Mouse (Mus musculus) neural tube, embryonic 14.5 days (tissue): ENCODE measurements at regions not wholly inside any gene's neighbourhood (a gene's known extent, or its start where the extent isn't known, plus 50 kb on each side); places are given as distances from the start of the nearest gene placed in this dataset.

ENCODE experiments used
- ATAC-seq: fragments of 200-750 bp; cut with Nextera tagmentation; 2 replicates; pipeline ENCODE4 v1.8.0; 2017; ENCODE audit warnings: low read depth, mild to moderate bottlenecking, moderate TSS enrichment, moderate library complexity
- H3K27ac ChIP-seq: fragments of 300-500 bp; sonication (generic); 2 replicates; pipeline ENCODE4 v1.5.1; 2014; ENCODE audit warnings: low read depth, mild to moderate bottlenecking, control low read depth, low read length, moderate library complexity, mixed read lengths
- H3K27me3 ChIP-seq: fragments of 300-500 bp; sonication (generic); 2 replicates; pipeline ENCODE4 v1.6.1; 2014; ENCODE audit warnings: low read length; ENCODE audit not compliant: control insufficient read depth, insufficient read depth
- H3K36me3 ChIP-seq: fragments of 300-500 bp; sonication (generic); 2 replicates; pipeline ENCODE4 v1.6.1; 2014; ENCODE audit warnings: low read length, mixed read lengths; ENCODE audit not compliant: control insufficient read depth, insufficient read depth
- H3K4me1 ChIP-seq: fragments of 300-500 bp; sonication (generic); 2 replicates; pipeline ENCODE4 v1.6.1; 2014; ENCODE audit warnings: low read length; ENCODE audit not compliant: control insufficient read depth, insufficient read depth
- H3K4me2 ChIP-seq: fragments of 300-500 bp; sonication (generic); 2 replicates; pipeline ENCODE4 v1.6.1; 2014; ENCODE audit warnings: mild to moderate bottlenecking, low read depth, low read length, control low read depth
- H3K4me3 ChIP-seq: fragments of 300-500 bp; sonication (generic); 2 replicates; pipeline ENCODE4 v1.5.1; 2014; ENCODE audit warnings: low read depth, low read length, control low read depth, mixed read lengths
- H3K9ac ChIP-seq: fragments of 300-500 bp; sonication (generic); replicated peaks from 2 replicates; pipeline ENCODE4 v1.6.1; 2014; ENCODE audit warnings: low read depth, mild to moderate bottlenecking, control low read depth, low read length, mixed read lengths
- H3K9me3 ChIP-seq: fragments of 300-500 bp; sonication (generic); 2 replicates; pipeline ENCODE4 v1.6.1; 2016; ENCODE audit warnings: low read length; ENCODE audit not compliant: control insufficient read depth
- WGBS: fragments of 180-500 bp; shearing (Covaris S2); extraction: QIAGEN DNeasy Blood & Tissue Kit; methylation state at CpG from one replicate; pipeline ENCODE4 v1.1.7; 2014; 5-methylcytosine and 5-hydroxymethylcytosine counted together

DNA sequence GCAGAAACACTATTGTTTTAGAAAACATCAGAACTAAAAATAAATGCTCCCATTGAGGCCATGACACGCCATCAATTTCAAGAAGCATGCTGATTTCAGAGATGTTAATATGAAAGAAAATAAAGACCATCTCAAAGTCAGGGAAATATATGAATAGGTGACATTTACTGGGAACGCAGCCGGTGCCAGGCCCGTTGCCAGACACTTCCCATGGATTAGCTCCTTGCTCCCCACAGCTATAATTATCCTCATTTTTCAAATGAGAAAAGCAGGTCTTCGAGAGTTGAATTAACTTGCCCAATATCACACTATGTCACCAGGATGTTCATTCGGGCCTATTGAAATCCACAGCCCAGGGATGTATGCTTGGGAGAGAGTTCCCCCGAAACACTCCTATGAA is 165.2 kb upstream of the Rgma start:
- no peaks in the 10 kb centered on the region for H3K27me3 ChIP-seq
- no peak overlapping the region for H3K4me3 ChIP-seq
- ATAC-seq = no peak
- H3K4me2 ChIP-seq = no peak overlapping the region
- peaks cover 5% of the 10 kb centered on the region; the same call in 1 of the 2 replicates for H3K4me1 ChIP-seq
- H3K36me3 ChIP-seq = no peaks in the 10 kb centered on the region
- no peaks in the 10 kb centered on the region for H3K9me3 ChIP-seq
- 46% methylated on average over 7 of the region's 7 CpGs for WGBS
- no peak overlapping the region for H3K9ac ChIP-seq
- 0 out of 2 replicates have a peak overlapping the region, but pooled peaks have one; percentile 28 for H3K27ac ChIP-seq

DNA sequence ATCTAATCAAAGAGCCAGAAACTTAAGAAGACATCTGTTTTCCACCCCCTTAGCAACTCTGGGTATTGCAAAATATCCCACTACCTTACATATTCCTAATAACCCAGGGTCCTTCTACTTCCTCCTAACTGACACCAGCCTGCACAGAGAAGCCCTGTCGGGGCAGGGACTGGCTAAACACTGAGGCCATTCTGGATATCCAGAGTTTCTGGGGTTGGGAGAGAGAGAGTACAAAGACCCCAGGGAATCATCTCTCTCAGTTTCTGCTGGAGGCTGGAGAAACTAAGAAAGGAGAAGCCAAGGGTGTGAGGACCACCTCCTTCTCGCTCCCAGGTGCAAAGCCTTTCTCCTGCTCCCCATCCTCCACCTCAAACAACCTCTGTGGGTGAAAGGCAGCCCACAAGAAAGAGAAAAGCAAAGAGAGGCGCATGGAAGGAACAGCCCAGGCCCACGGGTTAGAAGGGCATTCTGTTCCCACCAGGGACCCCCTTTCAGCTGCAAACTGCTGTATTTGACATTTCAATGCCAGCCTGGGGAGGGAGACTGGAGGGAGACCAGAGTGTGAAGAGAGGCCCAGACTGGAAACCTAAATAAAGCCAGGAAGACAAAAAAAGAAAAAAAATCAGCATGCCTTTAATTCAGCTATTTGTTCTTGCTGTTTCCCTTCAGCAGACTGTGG is 152.9 kb upstream of the Rgma start:
- no peak overlapping the region for H3K4me3 ChIP-seq
- H3K9ac ChIP-seq = no peak overlapping the region
- no peaks in the 10 kb centered on the region for H3K27me3 ChIP-seq
- H3K4me2 ChIP-seq = no peak overlapping the region
- H3K36me3 ChIP-seq = no peaks in the 10 kb centered on the region
- H3K4me1 ChIP-seq = no peaks in the 10 kb centered on the region
- peak overlapping the region; percentile 2; the same call in 1 of the 2 replicates for H3K27ac ChIP-seq
- peak; percentile 88 for ATAC-seq
- WGBS = 7% methylated on average over 4 of the region's 4 CpGs
- H3K9me3 ChIP-seq = no peaks in the 10 kb centered on the region

DNA sequence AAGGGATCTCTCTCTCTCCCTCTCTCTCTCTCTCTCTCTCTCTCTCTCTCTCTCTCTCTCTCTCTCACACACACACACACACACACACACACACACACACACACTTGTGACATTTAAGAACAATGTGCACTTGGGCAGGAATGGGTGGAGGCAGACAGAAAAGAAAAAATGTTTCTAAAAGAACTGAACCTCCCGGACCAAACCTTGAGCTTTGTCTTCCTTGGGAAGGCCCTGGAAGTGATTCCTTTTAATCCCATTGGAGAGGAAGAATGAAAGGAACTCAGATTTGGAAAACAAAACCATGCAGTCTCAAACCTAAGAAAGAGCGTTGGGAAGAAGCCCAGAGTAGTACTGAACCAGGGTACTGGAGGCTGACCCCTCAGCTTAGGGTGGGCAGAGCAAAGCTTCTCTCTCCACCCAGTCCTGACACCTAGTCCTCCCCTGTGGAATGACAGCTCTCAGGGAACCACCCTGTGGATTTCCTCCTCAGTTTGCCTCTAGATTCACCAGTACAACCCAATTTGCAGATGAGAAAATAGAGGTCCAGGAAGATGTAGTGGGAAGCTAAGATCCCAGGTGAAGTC is 152.3 kb upstream of the Rgma start:
- ATAC-seq = peak; percentile 62; the same call in 1 of the 2 replicates

DNA sequence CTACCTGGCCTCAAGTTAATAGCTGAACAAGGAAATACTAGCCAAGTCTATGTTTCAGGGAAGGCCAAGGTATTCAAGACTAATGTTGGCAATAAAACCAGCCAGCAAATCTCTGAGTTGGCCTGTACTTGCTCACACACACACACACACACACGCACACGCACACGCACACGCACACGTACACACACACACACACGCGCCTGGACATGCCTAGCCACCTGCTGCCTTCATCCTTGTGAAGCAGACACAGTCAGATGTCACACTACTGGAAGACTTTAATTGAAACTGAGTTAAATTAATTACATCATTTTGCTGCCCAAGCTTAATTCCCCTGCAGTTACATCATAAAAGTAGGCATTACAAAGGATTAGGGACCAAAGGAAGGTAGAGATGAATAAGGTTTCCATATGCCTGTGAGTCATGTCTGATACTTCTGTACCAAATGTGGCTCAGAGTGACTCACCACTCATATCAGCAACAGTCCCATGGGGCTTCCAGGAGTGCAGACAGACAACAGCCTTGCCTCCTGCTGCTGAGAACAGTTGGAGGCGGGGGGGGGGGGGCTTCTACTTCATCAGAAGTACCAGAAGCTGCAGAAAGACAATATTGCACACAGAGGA is 141.7 kb upstream of the Rgma start:
- Histone ChIP-seq H3K9me3 (no peaks in the 10 kb centered on the region), H3K4me3 (no peak overlapping the region), H3K36me3 (no peaks in the 10 kb centered on the region), H3K9ac (no peak overlapping the region), H3K4me1 (no peaks in the 10 kb centered on the region), H3K27me3 (no peaks in the 10 kb centered on the region), H3K4me2 (no peak overlapping the region), H3K27ac (no peak overlapping the region)
- WGBS = 87% methylated on average over 8 of the region's 8 CpGs
- no peak for ATAC-seq

More for the DNA sequence above, 152.3 kb upstream of the Rgma start:
- peak overlapping the region; percentile 68 for H3K27ac ChIP-seq
- no peaks in the 10 kb centered on the region for H3K4me1 ChIP-seq
- 6% methylated on average over 2 of the region's 2 CpGs for WGBS
- no peak overlapping the region for H3K4me3 ChIP-seq
- H3K9me3 ChIP-seq = no peaks in the 10 kb centered on the region
- H3K9ac ChIP-seq = no peak overlapping the region
- H3K36me3 ChIP-seq = no peaks in the 10 kb centered on the region
- no peak overlapping the region for H3K4me2 ChIP-seq
- no peaks in the 10 kb centered on the region for H3K27me3 ChIP-seq

DNA sequence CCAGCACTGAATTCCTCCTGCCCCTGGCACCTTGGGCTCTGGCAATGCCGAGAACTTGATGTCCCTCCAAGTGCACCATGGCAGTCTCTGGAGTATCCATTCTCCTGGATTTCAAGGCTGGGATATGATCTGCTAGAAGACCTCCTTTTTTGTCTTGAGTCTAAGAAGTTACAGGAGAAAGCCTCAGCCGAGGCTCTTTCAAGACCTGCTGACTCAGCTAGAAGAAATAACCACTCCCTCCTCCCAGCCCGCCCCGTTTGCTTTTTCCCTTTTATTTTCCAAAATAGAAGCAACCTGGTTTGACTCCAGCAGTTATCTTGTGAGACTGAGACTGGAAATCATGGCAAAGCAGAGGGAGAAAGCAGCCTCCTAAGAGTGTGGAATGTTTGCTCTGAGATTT is 136.8 kb upstream of the Rgma start:
- H3K4me1 ChIP-seq = no peaks in the 10 kb centered on the region
- H3K36me3 ChIP-seq = no peaks in the 10 kb centered on the region
- no peaks in the 10 kb centered on the region for H3K27me3 ChIP-seq
- no peak overlapping the region for H3K9ac ChIP-seq
- H3K27ac ChIP-seq = no peak overlapping the region
- H3K4me3 ChIP-seq = no peak overlapping the region
- H3K9me3 ChIP-seq = no peaks in the 10 kb centered on the region
- ATAC-seq = no peak
- WGBS = 24% methylated on average over 4 of the region's 4 CpGs
- no peak overlapping the region for H3K4me2 ChIP-seq

DNA sequence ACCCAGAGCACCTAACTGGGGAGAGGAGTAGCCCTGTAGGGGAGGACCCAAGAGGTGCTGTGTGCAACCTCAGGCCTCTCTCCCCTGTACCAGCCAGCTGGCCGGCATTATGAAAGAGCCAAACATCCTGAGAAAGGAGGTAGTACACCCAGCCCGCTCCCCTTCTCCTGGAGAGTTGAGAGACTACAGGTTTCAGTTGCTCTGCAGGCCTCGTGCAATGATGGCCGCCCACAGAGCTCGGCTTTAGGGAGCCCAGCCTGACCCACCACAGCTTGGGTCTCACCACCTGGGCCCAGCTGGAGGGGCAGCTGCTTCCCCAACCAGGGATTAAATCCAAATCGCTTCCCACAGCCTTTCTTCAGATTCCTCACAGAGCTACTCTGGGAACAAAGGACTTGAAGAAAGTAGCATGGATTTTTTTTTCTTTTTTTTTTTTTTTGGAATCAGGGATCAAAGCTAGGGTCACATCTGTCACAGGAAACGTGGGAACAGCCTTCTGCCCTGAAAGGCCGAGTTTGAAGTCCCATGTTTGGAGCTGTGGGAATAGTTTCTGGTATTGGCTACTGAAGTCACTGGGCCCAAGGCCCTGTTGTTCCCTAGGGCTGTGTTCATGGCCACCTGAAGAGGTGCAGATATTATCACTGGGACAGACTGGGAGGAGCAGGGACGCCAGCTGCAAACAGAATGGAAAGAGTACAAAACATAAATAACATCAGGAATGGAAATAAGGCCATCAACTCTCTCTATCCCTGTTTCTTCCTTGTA is 131.5 kb upstream of the Rgma start:
- Histone ChIP-seq H3K4me3 (no peak overlapping the region), H3K9me3 (no peaks in the 10 kb centered on the region), H3K4me1 (no peaks in the 10 kb centered on the region), H3K4me2 (no peak overlapping the region), H3K27ac (no peak overlapping the region), H3K9ac (no peak overlapping the region), H3K27me3 (no peaks in the 10 kb centered on the region), H3K36me3 (no peaks in the 10 kb centered on the region)
- no peak for ATAC-seq
- WGBS = 58% methylated on average over 8 of the region's 9 CpGs

DNA sequence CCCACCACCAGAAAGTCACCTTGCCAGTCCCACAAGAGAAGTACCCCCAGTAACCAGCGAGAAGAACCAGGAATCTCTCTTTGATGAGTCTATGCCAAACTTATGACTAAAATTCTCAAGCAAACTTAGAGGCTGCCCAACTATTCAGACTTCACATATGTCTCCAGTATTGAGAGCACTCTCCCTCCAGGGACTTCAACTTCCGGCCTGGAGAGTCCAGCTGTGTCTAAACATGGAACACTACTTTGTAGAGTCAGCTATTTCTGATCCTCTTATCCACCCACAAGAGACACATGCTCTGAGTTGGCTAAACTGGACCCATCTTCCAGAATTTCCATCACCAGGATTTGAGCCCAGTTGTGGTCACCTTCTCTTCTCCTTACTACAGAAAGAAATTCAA is 129.9 kb upstream of the Rgma start:
- no peaks in the 10 kb centered on the region for H3K4me1 ChIP-seq
- no peak overlapping the region for H3K4me3 ChIP-seq
- no peak for ATAC-seq
- H3K4me2 ChIP-seq = no peak overlapping the region
- no peaks in the 10 kb centered on the region for H3K9me3 ChIP-seq
- 90% methylated on average over 2 of the region's 2 CpGs for WGBS
- H3K27me3 ChIP-seq = no peaks in the 10 kb centered on the region
- no peak overlapping the region for H3K27ac ChIP-seq
- H3K9ac ChIP-seq = no peak overlapping the region
- H3K36me3 ChIP-seq = no peaks in the 10 kb centered on the region

DNA sequence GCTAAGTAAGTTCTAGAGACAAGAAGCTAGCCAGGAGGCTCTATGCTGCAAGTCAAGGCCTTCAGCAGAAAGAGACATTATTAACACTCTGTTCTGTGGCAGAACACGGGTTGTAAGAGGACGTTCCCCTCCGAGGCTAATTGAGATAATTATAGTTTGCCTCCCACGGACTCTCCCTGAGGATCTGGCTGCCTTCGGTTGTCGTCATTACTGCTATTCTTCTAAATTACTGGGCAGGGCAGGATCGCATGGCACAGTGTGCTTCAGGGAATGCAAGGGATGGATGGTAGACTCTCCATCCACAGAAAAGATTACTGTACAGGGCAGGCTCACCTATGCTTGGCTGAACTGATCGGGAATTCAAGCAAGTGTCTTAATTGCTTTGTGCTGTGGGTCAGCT is 124.7 kb upstream of the Rgma start:
- Histone ChIP-seq H3K9ac (no peak overlapping the region), H3K4me1 (no peaks in the 10 kb centered on the region), H3K27ac (no peak overlapping the region), H3K4me3 (no peak overlapping the region), H3K9me3 (no peaks in the 10 kb centered on the region), H3K36me3 (no peaks in the 10 kb centered on the region), H3K4me2 (no peak overlapping the region), H3K27me3 (no peaks in the 10 kb centered on the region)
- no peak for ATAC-seq
- 22% methylated on average over 8 of the region's 8 CpGs for whole genome bisulfite sequencing
